Mouse (Mus musculus): ENCODE results near the gene Slit3. TPM values are rescaled to one million over a fixed set of nuclear protein-coding genes. Genes with fewer than 3 reads are reported as not detected.

The Slit3 gene
- polyA plus RNA-seq, 1 experiment, result 6.6 TPM

DNA sequence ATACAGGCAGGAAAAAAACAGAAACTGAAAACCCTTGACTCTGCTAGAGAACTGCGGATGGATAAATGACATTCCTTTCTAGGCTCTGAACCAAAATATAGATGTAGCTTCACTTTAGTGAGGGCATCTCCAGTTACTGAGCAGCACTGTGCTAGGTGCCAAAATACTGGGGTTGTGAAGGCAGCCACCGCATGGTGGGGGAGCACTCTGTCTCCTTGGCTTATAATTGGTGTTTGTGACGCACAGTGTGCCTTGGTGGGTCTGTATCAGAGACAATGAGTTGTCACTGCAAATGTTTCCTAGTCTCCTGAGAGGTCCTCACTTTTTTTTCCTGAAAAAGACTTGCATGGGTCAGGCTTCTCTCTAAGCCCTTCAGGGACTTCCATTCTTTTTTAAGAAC, 125.6 kb downstream of the Slit3 start:
- Histone ChIP-seq H3K4me1 (ENCODE audit: control insufficient read depth, insufficient read depth, insufficient read length, low read length) (no peaks in the 10 kb centered on the region), H3K36me3 (ENCODE audit: control insufficient read depth, insufficient read depth, low read length) (no peaks in the 10 kb centered on the region), H3K27me3 (ENCODE audit: control insufficient read depth, insufficient read depth, low read length) (no peaks in the 10 kb centered on the region), H3K4me3 (ENCODE audit: low read depth, low read length) (no peak overlapping the region), H3K27ac (ENCODE audit: insufficient read depth, low read depth, low read length) (no peak overlapping the region)
- no peak for TF ChIP-seq POLR2A (IDR thresholded peaks at IDR 0.05; ENCODE audit: low read depth, low read length)
- TF ChIP-seq CTCF (IDR thresholded peaks at IDR 0.05; ENCODE audit: extremely low read depth, insufficient read length, insufficient replicate concordance, low read depth, low read length), result no peak
- 71% methylated on average over 3 of the region's 3 CpGs for WGBS

DNA sequence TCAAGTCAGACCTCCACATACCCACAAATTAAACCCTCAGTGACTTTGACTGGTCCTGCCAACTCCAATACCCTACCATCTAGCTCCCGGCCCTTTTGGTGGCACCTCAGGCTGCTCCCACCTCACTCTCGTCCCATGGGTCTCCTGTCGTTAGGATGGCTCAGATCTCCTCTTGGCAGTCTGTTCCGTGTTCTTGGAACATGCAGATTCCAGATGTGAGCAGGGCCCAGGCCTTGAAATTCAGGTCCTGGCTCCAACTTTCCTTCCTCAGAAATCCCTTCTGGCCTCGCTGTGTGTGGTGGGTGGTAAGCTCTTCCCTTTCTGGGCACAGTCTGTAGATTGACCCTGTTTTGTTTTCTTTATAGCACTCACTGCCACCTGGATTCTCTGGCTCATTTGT, 127.1 kb downstream of the Slit3 start:
- WGBS, result 72% methylated on average over 5 of the region's 5 CpGs
- TF ChIP-seq POLR2A (IDR thresholded peaks at IDR 0.05; ENCODE audit: low read depth, low read length) (no peak), CTCF (IDR thresholded peaks at IDR 0.05; ENCODE audit: extremely low read depth, insufficient read length, insufficient replicate concordance, low read depth, low read length) (no peak)
- Histone ChIP-seq H3K4me1 (ENCODE audit: control insufficient read depth, insufficient read depth, insufficient read length, low read length) (no peaks in the 10 kb centered on the region), H3K36me3 (ENCODE audit: control insufficient read depth, insufficient read depth, low read length) (no peaks in the 10 kb centered on the region), H3K27ac (ENCODE audit: insufficient read depth, low read depth, low read length) (no peak overlapping the region), H3K4me3 (ENCODE audit: low read depth, low read length) (no peak overlapping the region), H3K27me3 (ENCODE audit: control insufficient read depth, insufficient read depth, low read length) (no peaks in the 10 kb centered on the region)

DNA sequence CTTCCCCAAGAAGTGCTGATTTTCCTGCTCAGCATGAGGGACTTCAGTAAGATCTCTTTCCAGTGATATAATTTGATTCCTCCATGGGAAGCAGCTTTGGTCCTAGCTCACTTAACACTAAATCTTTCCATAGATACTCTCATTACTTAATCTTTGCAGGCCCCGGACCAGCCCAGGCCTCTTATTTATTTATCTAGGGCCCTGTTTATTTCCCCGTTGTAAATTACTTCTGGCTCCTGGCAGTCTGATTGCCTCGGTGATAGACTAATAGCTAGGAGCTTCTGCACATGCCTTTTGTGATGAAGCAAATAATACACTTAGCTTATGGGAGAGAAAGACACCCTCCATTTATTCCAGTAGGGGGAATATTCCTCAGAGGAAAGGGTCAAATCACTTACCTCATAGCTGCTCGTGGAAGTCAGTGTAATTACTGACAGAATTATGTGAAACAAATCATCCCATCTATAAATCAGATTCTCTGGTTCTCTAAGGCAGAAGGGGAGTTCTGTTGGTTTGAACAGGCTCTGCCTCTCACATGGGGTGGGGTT, 129.9 kb downstream of the Slit3 start:
- no peak overlapping the region for H3K4me3 ChIP-seq (ENCODE audit: low read depth, low read length)
- no peak overlapping the region for H3K27ac ChIP-seq (ENCODE audit: insufficient read depth, low read depth, low read length)
- no peaks in the 10 kb centered on the region for H3K36me3 ChIP-seq (ENCODE audit: control insufficient read depth, insufficient read depth, low read length)
- H3K4me1 ChIP-seq (ENCODE audit: control insufficient read depth, insufficient read depth, insufficient read length, low read length), result no peaks in the 10 kb centered on the region
- WGBS, result 15% methylated on average over 4 of the region's 4 CpGs
- no peak for TF ChIP-seq CTCF (IDR thresholded peaks at IDR 0.05; ENCODE audit: extremely low read depth, insufficient read length, insufficient replicate concordance, low read depth, low read length)
- TF ChIP-seq POLR2A (IDR thresholded peaks at IDR 0.05; ENCODE audit: low read depth, low read length), result no peak
- no peaks in the 10 kb centered on the region for H3K27me3 ChIP-seq (ENCODE audit: control insufficient read depth, insufficient read depth, low read length)

- no peak overlapping the region for H3K4me3 ChIP-seq (ENCODE audit: low read depth, low read length)
- WGBS, result 79% methylated on average over 4 of the region's 4 CpGs
- no peak overlapping the region for H3K27ac ChIP-seq (ENCODE audit: insufficient read depth, low read depth, low read length)
- H3K36me3 ChIP-seq (ENCODE audit: control insufficient read depth, insufficient read depth, low read length), result no peaks in the 10 kb centered on the region
- H3K27me3 ChIP-seq (ENCODE audit: control insufficient read depth, insufficient read depth, low read length), result no peaks in the 10 kb centered on the region
- no peaks in the 10 kb centered on the region for H3K4me1 ChIP-seq (ENCODE audit: control insufficient read depth, insufficient read depth, insufficient read length, low read length)
- TF ChIP-seq POLR2A (IDR thresholded peaks at IDR 0.05; ENCODE audit: low read depth, low read length) (no peak), CTCF (IDR thresholded peaks at IDR 0.05; ENCODE audit: extremely low read depth, insufficient read length, insufficient replicate concordance, low read depth, low read length) (no peak)
Observed at GRCm38 (mm10) chr11:35251910-35252309, 130.9 kb downstream of the Slit3 start.

DNA sequence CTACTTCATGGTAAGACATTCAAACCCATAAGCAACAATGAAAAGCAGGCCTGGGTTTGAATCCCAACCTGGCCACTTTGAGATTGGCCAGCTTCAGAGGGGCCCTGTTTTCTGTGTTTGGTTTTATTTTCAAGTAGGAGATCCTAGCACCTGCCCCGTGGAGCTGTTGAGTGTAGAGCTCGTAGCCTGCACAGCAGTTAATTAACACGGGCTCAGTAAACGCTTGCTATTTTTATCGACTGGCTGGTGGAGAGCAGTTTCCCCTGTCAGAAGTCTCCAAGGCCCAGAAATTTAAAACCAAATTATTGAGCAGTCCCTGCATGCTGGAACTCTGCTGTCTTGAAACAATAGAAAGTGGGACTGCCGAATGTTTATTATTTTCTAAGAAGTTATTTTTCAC, 136.3 kb downstream of the Slit3 start:
- WGBS, result 67% methylated on average over 6 of the region's 6 CpGs
- no peaks in the 10 kb centered on the region for H3K27me3 ChIP-seq (ENCODE audit: control insufficient read depth, insufficient read depth, low read length)
- no peak overlapping the region for H3K4me3 ChIP-seq (ENCODE audit: low read depth, low read length)
- no peaks in the 10 kb centered on the region for H3K4me1 ChIP-seq (ENCODE audit: control insufficient read depth, insufficient read depth, insufficient read length, low read length)
- H3K27ac ChIP-seq (ENCODE audit: insufficient read depth, low read depth, low read length), result no peak overlapping the region
- TF ChIP-seq POLR2A (IDR thresholded peaks at IDR 0.05; ENCODE audit: low read depth, low read length) (no peak), CTCF (IDR thresholded peaks at IDR 0.05; ENCODE audit: extremely low read depth, insufficient read length, insufficient replicate concordance, low read depth, low read length) (no peak)
- H3K36me3 ChIP-seq (ENCODE audit: control insufficient read depth, insufficient read depth, low read length), result no peaks in the 10 kb centered on the region

GRCm38 (mm10) chr11:35261562-35262087, 140.6 kb downstream of the Slit3 start:
- 84% methylated on average over 10 of the region's 10 CpGs for WGBS
- Histone ChIP-seq H3K36me3 (ENCODE audit: control insufficient read depth, insufficient read depth, low read length) (no peaks in the 10 kb centered on the region), H3K4me3 (ENCODE audit: low read depth, low read length) (no peak overlapping the region), H3K27me3 (ENCODE audit: control insufficient read depth, insufficient read depth, low read length) (no peaks in the 10 kb centered on the region), H3K4me1 (ENCODE audit: control insufficient read depth, insufficient read depth, insufficient read length, low read length) (no peaks in the 10 kb centered on the region), H3K27ac (ENCODE audit: insufficient read depth, low read depth, low read length) (no peak overlapping the region)
- TF ChIP-seq CTCF (IDR thresholded peaks at IDR 0.05; ENCODE audit: extremely low read depth, insufficient read length, insufficient replicate concordance, low read depth, low read length) (no peak), POLR2A (IDR thresholded peaks at IDR 0.05; ENCODE audit: low read depth, low read length) (no peak)

DNA sequence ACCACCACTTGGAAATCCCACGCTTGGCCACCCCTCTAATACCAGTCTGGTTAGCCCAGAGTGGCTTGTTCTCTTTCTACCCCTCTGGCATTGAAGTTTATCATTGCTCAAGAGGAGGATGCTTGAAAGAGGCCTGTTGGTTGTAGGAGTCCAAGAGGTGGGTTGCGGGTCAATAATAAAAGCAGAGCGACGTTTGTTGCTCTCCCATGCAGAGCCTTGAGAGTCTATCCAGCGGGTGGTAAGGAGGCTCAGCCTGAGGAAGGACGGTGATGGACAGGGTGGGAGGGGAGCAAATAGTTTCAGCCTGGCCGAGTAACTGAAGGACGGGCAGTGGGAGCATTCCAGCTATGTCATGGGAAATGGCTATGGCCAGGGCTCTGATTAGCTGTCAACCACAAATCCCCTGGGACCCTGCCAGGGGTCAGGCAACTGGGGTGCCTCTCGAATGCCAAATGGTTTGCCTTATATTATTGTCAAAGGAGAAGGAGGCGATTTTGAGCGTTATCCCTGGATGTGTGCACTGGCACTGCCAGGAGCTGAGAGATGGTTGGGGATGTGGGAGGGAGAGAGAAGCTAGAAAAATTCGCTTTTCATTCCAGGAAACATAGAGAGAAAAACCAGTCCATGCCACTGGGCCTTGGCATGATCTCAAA, 141.4 kb downstream of the Slit3 start:
- Histone ChIP-seq H3K4me1 (ENCODE audit: control insufficient read depth, insufficient read depth, insufficient read length, low read length) (no peaks in the 10 kb centered on the region), H3K36me3 (ENCODE audit: control insufficient read depth, insufficient read depth, low read length) (no peaks in the 10 kb centered on the region), H3K27me3 (ENCODE audit: control insufficient read depth, insufficient read depth, low read length) (no peaks in the 10 kb centered on the region), H3K4me3 (ENCODE audit: low read depth, low read length) (no peak overlapping the region), H3K27ac (ENCODE audit: insufficient read depth, low read depth, low read length) (no peak overlapping the region)
- TF ChIP-seq CTCF (IDR thresholded peaks at IDR 0.05; ENCODE audit: extremely low read depth, insufficient read length, insufficient replicate concordance, low read depth, low read length), result no peak
- no peak for TF ChIP-seq POLR2A (IDR thresholded peaks at IDR 0.05; ENCODE audit: low read depth, low read length)
- WGBS, result 70% methylated on average over 12 of the region's 12 CpGs
